Mouse (Mus musculus): ENCODE data around the gene Mypop.
A peak's percentile ranks its signal among the peaks of the same experiment; 100 is the strongest.

Mypop gene

DNA sequence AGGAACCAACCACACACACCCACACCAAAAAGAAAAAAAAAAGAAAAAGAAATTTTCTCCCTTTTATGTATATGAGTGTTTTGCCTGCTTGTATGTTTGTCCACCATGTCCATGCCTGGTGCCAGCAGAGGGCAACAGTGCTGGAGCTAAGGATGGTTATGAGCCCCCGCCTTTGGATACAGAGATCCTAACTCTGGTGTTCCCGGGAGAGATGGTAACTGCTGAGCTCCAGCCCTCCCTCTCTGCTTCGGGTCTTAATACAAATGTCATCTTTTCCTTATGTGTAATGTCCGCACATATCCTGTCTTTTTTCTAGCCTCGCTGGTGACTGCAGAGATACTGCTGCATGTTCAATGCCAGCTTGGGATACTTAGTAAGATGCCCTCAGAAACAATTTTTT lies 1.1 kb upstream of the Mypop start:
- DNase-seq (ENCODE audit: low spot score): peak; percentile 75

DNA sequence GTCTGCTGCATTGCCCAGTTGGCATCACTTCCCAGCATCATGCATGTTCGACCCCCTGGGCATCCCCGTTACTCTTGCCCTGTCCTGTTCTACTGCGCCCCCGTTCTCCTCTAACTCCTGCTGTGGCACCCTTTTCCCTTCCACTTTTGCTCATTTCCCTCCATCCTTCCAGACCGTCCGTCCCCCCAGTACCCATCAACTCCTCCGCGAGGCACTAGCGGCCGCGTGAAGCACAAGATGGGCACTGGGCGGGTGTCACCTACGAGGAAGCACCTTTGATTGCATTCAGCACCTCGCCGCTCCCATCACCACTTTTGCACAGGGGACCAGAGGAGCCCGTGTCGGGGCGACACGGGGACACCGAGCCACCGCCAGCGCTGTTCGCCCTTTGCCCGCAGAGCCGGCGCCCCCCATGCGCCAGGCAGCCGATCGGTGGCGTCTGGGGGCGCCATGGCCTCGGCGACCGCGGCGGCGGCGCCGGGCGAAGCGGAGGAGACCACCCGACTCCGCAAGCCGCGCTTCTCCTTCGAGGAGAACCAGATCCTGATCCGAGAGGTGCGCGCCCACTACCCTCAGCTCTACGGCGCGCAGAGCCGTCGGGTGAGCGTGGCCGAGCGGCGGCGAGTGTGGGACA lies 732 bp downstream of the Mypop start:
- DNase-seq (ENCODE audit: low spot score): peak; percentile 33

DNA sequence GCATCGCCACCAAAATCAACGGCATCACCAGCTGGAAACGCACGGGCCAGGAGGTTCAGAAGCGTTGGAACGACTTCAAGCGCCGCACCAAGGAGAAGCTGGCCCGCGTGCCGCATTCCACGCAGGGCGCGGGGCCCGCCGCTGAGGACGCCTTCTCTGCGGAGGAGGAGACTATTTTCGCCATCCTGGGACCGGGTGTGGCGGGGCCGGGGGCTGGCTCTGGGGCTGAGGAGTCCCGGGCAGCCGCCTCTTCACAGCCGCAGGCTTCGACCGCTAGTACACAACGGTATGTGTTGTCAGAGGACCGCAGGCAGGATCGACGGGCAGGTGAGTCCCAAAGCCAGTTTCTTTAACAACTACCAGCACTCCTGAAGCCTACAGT lies 1.2 kb downstream of the Mypop start:
- peak; percentile 36 for DNase-seq (ENCODE audit: low spot score)

DNA sequence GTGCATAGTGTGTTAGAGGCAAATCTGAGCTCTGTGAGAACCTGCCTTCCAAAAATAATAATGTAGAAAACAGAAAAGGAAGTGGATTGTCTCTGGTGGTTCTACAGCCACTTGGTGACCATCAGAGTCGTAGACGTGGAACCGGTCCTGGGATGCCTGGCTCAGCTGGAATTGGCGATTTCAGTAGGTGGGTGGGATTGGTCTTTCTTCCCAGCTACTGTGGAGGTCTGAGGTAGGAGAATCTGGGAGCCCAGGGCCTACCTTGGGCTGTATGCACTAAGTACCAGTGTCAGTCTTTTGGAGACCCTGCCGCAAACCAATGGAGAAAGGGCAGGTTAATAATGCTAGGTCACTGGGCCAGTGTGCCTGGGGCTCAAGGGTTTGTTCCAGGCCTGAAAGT lies 2.0 kb downstream of the Mypop start:
- DNase-seq (ENCODE audit: low spot score): no peak

DNA sequence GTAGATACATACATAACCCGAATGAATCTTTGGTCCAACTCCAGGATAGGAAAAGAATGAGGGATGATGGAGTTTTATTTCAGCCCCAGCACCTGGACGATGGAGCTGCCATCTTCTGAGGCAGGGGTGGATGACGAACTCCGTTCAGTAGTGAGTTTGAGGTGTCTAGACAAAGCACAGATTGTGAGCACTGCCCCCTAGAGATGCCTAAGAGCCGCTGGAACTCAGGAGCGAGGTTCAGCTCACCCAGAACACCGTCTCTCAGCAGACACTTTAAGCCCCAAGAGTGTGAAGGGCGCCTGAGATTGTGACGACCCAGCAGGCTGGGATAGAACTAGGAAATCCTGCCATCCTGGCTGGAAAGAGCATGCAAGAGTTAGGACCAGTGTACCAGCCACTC lies 7.8 kb downstream of the Mypop start:
- no peak for DNase-seq (ENCODE audit: low spot score)

DNA sequence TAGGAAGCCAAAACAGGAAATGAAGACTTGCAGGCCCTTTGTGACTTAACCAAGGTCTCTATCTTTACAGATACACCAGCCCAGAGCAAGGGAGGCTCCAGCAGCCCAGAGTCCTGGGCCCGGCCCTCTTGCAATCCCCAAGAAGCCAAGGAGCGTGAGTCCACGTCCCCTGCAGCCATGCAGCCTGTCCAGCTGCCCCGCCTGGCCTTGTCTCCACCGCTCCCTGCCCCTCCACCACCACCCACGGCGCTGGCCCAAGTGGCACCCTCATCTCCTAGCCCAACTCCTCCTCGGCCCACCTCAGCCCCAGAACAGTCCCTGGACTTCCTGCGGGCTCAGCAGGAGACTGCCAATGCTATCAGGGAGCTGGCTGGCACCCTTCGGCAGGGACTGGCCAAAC lies 9.4 kb downstream of the Mypop start:
- DNase-seq (ENCODE audit: low spot score): no peak

DNA sequence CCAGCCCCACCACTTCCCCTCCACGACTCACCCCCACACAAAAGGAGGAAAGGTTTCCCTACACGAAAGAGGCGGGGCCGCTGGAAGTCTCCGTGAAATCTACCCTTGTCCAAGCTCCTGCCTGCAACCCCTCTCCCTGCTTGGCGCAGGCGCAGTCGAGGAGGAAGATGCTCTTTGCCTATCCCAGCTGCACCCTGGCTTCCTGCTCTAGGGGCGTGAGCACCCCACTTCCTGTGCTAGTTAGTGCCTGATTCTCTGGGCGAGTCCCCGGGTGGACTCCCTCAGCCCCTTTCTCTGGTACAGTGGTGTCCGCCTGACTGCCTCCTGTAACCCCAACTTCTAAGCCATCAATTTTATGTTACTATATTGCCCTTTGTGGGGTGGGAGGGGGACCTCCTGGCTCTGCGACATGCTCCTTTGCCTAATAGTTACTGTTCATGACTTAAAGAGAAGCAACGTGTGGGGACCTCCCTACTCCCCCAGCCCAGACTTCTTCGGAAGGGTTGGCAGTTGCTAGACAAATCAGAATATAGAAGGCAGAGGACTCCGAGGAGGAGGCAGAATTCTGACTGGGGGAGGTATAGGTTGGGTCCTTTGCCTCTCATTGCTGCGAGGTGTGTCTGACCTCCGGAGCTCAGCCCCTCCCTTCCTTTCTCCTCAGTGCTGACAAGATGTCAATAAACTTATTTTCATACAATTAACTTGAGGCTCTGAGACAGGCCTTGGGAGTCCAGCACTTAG lies 10.2 kb downstream of the Mypop start:
- DNase-seq (ENCODE audit: low spot score): no peak

DNA sequence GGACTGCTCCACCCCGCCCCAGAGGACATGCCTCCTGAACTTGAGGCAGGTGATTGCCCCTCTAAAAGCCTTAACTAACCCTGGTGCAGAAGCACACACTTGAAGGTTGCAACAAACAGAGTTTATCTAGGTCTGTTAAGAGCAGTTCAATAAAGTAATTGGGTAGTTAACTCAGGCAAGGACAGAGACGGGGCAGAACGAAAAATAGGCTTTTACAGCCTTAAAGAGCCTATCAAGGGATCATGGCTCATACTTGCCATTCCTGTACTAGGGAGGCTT lies 10.7 kb downstream of the Mypop start:
- DNase-seq (ENCODE audit: low spot score): no peak

DNA sequence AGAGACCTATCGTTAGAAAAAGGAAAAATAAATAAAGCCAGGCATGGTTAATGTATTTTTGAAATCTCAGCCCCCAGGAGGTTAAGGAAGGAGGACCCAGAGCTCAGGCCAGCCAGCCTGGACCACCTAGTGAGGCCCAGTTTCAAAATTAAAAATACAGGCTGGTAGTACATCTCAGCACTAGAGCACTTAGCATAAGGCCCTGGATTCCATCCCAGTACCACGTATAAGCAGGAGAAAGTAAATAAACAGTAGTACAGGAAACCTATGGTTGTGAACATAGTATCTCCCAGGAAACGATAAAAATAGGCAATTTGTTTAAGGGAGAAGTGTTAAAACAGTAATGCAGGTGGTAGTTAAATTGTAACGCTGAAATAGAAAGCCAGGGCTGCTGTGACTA lies 11.1 kb downstream of the Mypop start:
- DNase-seq (ENCODE audit: low spot score): no peak

DNA sequence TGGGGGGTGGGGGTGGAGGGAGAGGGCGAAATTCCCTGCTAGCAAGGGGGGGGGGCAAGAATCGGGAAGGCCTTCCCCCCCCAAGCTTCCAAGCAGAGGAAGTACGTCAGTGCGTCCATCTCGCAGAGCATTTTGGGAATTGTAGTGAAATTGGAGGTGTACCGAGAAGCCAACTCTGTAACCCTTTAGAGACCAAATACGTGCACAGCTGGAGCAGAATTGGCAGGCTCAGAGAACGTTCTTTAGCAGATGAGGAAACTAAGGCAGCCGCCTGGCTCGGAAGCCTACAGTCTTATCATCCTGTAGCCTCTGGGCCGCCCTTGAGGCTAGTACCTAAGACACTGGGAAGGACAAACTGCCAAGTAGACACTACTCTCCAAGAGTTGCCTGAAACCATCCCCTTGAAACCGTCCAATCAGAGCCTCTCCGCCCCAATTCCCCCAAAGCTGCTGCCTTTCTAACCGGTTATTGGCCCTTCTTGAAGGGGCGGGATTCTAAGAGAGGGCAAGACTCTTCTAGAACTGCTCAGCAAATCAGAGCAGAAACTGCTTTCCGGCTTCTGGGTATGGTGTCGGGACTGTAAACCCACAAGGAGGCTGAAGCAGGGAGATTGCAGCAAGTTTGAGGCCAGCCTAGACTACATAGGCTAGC lies 11.9 kb downstream of the Mypop start:
- peak; percentile 88 for DNase-seq (ENCODE audit: low spot score)

DNA sequence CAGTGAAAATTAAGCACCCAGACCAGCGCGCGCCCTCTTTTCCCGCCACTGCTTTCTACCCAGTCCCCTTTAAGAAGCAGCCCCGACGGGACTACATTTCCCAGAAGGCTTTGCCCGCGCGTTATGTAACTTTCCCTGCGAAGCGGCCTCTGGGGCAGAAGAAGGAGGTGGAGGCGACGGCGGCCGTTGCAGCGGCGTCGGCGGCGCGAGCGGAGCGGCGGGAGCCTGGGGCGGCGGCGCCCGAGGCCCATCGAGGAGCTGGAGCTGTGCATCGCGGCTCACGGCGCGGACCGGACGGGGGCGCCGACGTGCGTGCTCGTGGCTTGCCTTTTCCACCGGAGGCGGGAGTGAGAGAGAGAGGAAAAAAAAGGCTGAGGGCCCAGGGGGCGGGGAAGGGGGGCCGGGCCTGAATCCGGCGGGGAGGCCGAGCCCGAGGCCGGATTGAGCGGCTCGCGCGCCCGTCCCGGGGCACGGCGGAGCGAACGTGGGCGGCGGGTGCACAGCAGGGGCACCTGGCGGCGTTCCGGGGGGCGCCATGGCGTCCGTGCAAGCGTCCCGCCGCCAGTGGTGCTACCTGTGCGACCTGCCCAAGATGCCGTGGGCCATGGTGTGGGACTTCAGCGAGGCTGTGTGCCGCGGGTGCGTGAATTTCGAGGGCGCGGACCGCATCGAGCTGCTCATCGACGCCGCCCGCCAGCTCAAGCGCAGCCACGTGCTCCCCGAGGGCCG lies 13.0 kb downstream of the Mypop start, which contains the start of gene Irf2bp1:
Irf2bp1 (plus strand) TSS at position 143 of the 729 bp plus-strand sequence.
- DNase-seq (ENCODE audit: low spot score): peak; percentile 92

DNA sequence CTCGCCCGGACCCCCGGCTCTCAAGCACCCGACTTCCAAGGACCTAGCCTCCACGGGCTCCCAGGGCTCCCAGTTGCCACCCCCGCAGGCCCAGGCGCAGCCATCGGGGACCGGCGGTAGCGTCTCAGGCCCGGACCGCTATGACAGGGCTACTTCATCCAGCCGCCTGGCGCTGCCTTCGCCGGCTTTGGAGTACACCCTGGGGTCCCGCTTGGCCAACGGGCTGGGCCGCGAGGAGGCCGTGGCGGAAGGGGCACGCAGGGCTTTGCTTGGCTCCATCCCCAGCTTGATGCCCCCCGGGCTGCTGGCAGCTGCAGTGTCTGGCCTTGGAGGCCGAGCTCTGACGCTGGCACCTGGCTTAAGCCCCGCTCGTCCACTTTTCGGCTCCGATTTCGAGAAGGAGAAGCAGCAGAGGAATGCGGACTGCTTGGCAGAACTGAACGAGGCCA lies 13.6 kb downstream of the Mypop start:
- peak; percentile 46 for DNase-seq (ENCODE audit: low spot score)

DNA sequence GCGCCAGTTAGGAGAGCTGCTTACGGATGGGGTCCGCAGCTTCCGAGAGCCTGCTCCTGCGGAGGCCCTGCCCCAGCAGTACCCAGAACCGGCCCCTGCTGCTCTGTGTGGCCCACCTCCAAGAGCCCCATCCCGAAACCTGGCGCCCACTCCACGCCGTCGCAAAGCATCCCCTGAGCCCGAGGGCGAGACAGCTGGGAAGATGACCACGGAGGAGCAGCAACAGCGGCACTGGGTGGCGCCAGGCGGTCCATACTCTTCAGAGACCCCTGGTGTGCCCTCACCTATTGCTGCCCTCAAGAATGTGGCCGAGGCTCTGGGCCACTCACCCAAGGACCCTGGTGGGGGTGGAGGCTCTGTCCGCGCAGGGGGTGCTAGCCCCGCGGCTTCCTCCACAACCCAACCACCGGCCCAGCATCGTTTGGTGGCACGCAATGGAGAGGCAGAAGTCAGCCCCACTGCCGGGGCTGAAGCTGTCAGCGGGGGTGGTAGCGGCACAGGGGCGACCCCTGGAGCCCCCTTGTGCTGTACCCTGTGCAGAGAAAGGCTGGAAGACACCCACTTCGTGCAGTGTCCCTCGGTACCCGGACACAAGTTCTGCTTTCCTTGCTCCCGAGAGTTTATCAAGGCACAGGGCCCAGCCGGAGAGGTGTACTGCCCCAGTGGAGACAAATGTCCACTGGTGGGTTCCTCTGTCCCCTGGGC lies 14.5 kb downstream of the Mypop start:
- no peak for DNase-seq (ENCODE audit: low spot score)

DNA sequence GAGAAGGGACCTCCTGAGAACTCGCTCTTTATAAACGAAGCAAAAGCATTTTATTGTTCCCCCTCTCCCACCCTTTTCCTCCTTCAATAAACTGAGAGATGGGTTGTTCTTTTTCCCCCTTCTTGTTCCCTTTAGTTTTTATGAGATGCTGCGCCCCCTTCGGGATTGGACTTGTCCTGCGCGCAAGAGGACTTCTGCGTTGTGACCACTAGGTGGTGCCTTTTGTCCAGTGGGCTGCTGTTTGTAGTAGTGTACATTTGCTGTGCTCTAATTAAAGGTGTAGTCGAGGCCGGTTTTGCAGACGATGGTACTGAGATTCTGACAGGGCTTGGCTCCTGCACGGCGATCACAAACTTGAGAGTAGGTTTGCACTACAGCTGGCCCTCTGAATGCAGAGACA lies 15.4 kb downstream of the Mypop start:
- DNase-seq (ENCODE audit: low spot score): peak; percentile 90

DNA sequence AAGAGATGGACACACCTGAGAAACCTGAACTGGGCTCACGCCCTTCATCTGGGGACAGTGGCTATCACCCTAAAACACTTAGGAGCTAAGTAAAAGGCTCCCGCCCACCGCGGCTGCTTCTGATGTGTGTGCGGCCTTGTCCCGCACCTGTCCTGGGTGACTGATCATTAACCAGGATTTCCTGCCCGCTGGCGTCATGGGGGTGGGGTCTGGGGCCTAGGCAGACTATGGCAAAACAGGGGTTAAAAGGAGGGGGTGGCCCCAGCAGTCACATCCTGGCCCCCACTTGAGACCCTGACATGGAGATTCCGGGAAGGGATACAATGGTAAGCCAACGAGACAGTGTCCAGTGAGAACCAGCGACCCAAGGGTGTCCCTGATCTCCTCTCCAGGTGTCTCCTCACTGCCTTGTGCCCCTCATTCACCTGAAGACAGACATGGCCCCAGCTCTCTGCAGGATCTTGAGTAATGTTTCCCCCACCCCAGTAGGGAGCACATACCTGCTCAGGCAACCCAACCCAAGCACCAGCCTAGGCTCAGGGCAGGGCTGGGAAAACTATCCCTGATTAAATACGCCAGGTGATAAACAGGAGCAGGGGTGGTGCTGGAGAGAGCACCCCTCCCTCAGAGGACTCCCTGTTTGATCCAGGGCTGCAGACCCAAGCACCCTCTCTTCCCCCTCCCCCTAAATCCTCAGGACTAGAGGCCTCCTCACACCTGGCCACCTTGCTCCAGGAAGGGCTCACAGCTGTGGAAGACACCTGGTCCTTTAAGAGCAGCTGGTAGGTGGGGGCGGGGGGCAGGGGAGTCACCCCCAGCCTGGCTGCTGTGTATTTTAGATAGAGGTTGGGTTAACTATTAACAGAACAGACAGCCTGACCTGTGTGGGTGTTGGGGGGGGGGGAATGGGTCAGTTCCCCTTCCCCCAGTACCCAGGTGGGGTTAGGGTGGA lies 16.3 kb downstream of the Mypop start:
- no peak for DNase-seq (ENCODE audit: low spot score)

DNA sequence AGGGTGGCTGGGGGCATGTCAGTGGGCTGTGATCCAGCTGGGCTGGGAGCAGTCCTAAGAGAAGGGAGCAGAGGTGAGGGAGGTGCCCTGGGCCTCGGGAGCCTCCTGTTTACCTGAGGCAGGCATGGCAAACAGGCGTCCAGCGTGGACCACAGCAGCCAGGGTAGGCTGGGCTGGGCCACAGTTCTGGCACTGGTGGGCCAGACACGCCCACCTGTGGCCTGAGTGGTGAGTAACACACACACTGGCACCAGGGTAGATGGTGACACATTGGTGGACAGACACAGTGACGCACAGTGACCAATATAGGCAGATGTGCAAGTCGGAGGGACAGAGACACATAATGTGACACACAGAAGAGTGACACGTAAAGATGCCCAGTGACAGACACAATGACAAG lies 19.5 kb downstream of the Mypop start:
- no peak for DNase-seq (ENCODE audit: low spot score)

DNA sequence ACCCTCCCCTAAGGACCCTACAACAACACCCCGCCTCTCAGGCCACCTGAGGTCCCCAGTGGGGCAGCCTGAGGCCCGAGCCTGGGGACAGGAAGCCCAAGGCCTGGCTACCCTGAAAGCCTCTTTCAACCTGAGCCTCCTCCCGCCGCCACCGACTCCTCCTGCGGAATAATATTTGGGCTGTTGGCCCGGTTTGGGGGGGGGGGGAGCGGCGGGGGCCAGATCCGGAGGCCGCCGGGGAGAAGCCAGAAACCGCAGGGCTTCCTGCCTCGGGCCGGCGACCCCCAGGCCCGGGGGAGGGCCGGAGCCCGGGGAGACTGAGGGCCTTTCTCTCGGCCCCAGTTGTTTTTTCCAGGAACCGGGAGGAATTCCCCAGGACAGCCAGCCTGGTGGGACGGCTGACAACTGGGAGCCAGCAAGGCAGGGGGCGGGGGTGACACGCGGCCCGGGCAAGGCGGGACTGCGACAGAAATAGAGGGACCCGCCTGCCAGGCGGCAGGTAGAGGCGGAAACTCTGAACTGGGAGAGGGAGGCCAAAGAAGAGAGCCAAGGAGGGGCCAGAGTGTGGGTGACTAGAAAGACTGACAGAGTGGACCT lies 21.1 kb downstream of the Mypop start:
- peak; percentile 45 for DNase-seq (ENCODE audit: low spot score)

DNA sequence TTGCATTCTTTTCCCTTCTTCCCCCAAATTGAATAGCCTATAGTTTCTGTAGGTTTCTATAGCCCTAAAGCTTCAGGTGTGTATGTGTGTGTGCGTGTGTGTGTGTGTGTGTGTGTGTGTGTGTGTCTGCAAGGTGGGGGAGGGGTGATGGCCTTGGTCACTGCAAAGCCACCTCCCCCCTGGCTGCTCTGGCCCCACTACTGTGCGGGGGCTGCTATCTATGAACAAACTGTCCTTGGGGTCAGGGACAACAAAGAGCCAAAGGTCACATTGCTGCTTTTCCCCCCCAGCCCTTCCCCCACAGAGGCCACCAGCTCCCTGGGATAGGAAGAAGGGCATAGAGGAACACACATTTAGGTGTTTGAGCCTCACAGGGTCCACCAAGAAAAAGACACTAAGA lies 21.8 kb downstream of the Mypop start:
- DNase-seq (ENCODE audit: low spot score): no peak

DNA sequence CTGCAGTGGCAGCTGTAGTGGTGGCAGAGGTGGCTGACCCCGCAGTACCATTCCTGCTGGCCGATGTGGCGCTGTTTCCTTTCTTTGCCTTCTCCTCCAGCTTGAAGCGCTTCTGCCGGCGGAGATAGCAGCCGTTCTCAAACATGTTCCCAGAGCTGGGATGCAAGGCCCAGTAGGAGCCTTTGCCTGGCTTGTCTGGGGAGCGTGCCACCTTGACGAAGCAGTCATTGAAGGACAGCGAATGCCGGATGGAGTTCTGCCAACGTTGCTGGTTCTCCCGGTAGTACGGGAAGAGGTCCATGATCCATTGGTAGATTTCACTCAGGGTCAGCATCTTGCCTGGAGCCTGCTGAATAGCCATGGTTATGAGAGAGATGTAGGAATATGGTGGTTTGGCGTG lies 23.4 kb downstream of the Mypop start:
- no peak for DNase-seq (ENCODE audit: low spot score)

DNA sequence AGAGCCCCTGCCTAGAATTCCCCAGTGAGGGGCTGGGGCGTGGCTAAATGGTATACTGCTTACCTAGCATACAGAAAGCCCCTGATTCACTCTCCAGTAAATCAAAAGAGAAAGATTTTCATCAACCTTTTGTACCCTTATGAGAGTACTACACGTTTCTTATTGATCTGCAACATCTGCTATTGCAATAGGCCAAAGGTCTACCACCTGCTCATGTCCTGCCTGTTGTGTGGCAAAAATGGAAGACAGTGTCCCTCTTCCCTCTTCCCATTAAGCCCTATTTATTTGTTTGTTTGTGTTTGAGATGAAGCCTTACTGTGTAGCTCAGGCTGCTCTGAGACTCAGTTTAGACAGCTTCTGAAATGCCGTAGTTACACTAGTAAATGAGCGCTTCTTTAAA lies 25.0 kb downstream of the Mypop start:
- no peak for DNase-seq (ENCODE audit: low spot score)

DNA sequence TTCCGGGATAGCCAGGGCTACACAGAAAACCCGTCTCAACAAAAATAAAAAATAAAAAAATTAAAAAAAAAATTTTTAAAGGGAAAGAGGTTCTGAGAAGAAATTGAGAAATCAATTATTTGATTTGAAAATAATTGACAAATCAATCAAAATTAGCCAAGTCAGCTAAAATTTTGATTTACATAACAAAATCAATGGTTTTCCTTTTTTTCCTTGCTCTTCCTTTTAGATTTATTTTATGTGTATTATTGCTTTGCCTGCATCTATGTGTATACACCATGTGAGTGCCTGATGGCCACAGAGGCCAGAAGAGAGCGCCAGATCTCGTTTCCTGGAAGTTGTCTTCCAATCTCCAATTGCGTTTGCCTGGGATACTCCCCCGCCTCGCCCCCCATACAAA lies 26.9 kb downstream of the Mypop start:
- no peak for DNase-seq (ENCODE audit: low spot score)

All from MN1 (cell line).